Mouse (Mus musculus): Measurements from ENCODE around the gene 4931440F15Rik.

The 4931440F15Rik gene

GRCm38 (mm10) chr11:29801432-29802427 lies 23.7 kb downstream of the 4931440F15Rik start:
- peak; percentile 22 for DNase-seq (ENCODE audit: extremely low read depth, insufficient read length, low spot score)

- DNase-seq (ENCODE audit: extremely low read depth, insufficient read length, low spot score) = no peak
Measured at GRCm38 (mm10) chr11:29799839-29800238, 25.6 kb downstream of the 4931440F15Rik start.

- no peak for DNase-seq (ENCODE audit: extremely low read depth, insufficient read length, low spot score)
Measured at GRCm38 (mm10) chr11:29795106-29795505, 30.4 kb downstream of the 4931440F15Rik start.

- no peak for DNase-seq (ENCODE audit: extremely low read depth, insufficient read length, low spot score)
Measured at GRCm38 (mm10) chr11:29794475-29794874, 31.0 kb downstream of the 4931440F15Rik start.

GRCm38 (mm10) chr11:29790796-29791195 lies 34.7 kb downstream of the 4931440F15Rik start:
- no peak for DNase-seq (ENCODE audit: extremely low read depth, insufficient read length, low spot score)

GRCm38 (mm10) chr11:29788921-29789638 lies 36.4 kb downstream of the 4931440F15Rik start:
- no peak for DNase-seq (ENCODE audit: extremely low read depth, insufficient read length, low spot score)

- DNase-seq (ENCODE audit: extremely low read depth, insufficient read length, low spot score) = no peak
Measured at GRCm38 (mm10) chr11:29788499-29788898, 37.0 kb downstream of the 4931440F15Rik start.

- DNase-seq (ENCODE audit: extremely low read depth, insufficient read length, low spot score) = no peak
Measured at GRCm38 (mm10) chr11:29787473-29787872, 38.0 kb downstream of the 4931440F15Rik start.

- DNase-seq (ENCODE audit: extremely low read depth, insufficient read length, low spot score) = no peak
Measured at GRCm38 (mm10) chr11:29786583-29787219, 38.8 kb downstream of the 4931440F15Rik start.

GRCm38 (mm10) chr11:29779409-29780026 lies 46.0 kb downstream of the 4931440F15Rik start:
- no peak for DNase-seq (ENCODE audit: extremely low read depth, insufficient read length, low spot score)

GRCm38 (mm10) chr11:29778936-29779335 lies 46.5 kb downstream of the 4931440F15Rik start:
- DNase-seq (ENCODE audit: extremely low read depth, insufficient read length, low spot score) = no peak

- DNase-seq (ENCODE audit: extremely low read depth, insufficient read length, low spot score) = peak; percentile 69
Measured at GRCm38 (mm10) chr11:29777964-29778363, 47.5 kb downstream of the 4931440F15Rik start.

- DNase-seq (ENCODE audit: extremely low read depth, insufficient read length, low spot score) = no peak
Measured at GRCm38 (mm10) chr11:29774760-29775159, 50.7 kb downstream of the 4931440F15Rik start.

GRCm38 (mm10) chr11:29774296-29774695 lies 51.2 kb downstream of the 4931440F15Rik start:
- DNase-seq (ENCODE audit: extremely low read depth, insufficient read length, low spot score) = no peak
